Mouse (Mus musculus): ENCODE results near the gene Pth1r.
"Not testable (repeated sequence)": the region's sequence is repeated elsewhere in the genome, so short reads cannot be mapped to it uniquely, and the experiment has no call there.

Pth1r gene

GRCm38 (mm10) chr9:110687061-110687460 is 59.9 kb downstream of the Pth1r start:
- DNase-seq (ENCODE audit: low read depth, low spot score) = no peak
- H3K36me3 ChIP-seq (ENCODE audit: control insufficient read depth, insufficient read depth, low read length, poor library complexity, severe bottlenecking) = no peaks in the 10 kb centered on the region
- no peaks in the 10 kb centered on the region for H3K27me3 ChIP-seq (ENCODE audit: control insufficient read depth, insufficient read depth, low read length, poor library complexity, severe bottlenecking)

- DNase-seq (ENCODE audit: low read depth, low spot score) = no peak
- Histone ChIP-seq H3K36me3 (ENCODE audit: control insufficient read depth, insufficient read depth, low read length, poor library complexity, severe bottlenecking) (no peaks in the 10 kb centered on the region), H3K27me3 (ENCODE audit: control insufficient read depth, insufficient read depth, low read length, poor library complexity, severe bottlenecking) (no peaks in the 10 kb centered on the region)
Measured at GRCm38 (mm10) chr9:110686472-110686871, 60.5 kb downstream of the Pth1r start.

GRCm38 (mm10) chr9:110685591-110685990 is 61.4 kb downstream of the Pth1r start:
- Histone ChIP-seq H3K36me3 (ENCODE audit: control insufficient read depth, insufficient read depth, low read length, poor library complexity, severe bottlenecking) (no peaks in the 10 kb centered on the region), H3K27me3 (ENCODE audit: control insufficient read depth, insufficient read depth, low read length, poor library complexity, severe bottlenecking) (no peaks in the 10 kb centered on the region)
- no peak for DNase-seq (ENCODE audit: low read depth, low spot score)

GRCm38 (mm10) chr9:110685187-110685586 is 61.8 kb downstream of the Pth1r start:
- no peaks in the 10 kb centered on the region for H3K36me3 ChIP-seq (ENCODE audit: control insufficient read depth, insufficient read depth, low read length, poor library complexity, severe bottlenecking)
- DNase-seq (ENCODE audit: low read depth, low spot score) = no peak

GRCm38 (mm10) chr9:110684100-110684831 is 62.7 kb downstream of the Pth1r start:
- Histone ChIP-seq H3K27me3 (ENCODE audit: control insufficient read depth, insufficient read depth, low read length, poor library complexity, severe bottlenecking) (no peaks in the 10 kb centered on the region), H3K36me3 (ENCODE audit: control insufficient read depth, insufficient read depth, low read length, poor library complexity, severe bottlenecking) (no peaks in the 10 kb centered on the region)
- DNase-seq (ENCODE audit: low read depth, low spot score) = no peak

More at GRCm38 (mm10) chr9:110685187-110685586, 61.8 kb downstream of the Pth1r start:
- H3K27me3 ChIP-seq (ENCODE audit: control insufficient read depth, insufficient read depth, low read length, poor library complexity, severe bottlenecking) = no peaks in the 10 kb centered on the region

- Histone ChIP-seq H3K36me3 (ENCODE audit: control insufficient read depth, insufficient read depth, low read length, poor library complexity, severe bottlenecking) (no peaks in the 10 kb centered on the region), H3K27me3 (ENCODE audit: control insufficient read depth, insufficient read depth, low read length, poor library complexity, severe bottlenecking) (no peaks in the 10 kb centered on the region)
- no peak for DNase-seq (ENCODE audit: low read depth, low spot score)
Measured at GRCm38 (mm10) chr9:110683574-110684099, 63.3 kb downstream of the Pth1r start.

GRCm38 (mm10) chr9:110682697-110683096 is 64.2 kb downstream of the Pth1r start:
- not testable (repeated sequence) for DNase-seq (ENCODE audit: low read depth, low spot score); H3K27me3 ChIP-seq (ENCODE audit: control insufficient read depth, insufficient read depth, low read length, poor library complexity, severe bottlenecking); H3K36me3 ChIP-seq (ENCODE audit: control insufficient read depth, insufficient read depth, low read length, poor library complexity, severe bottlenecking)

GRCm38 (mm10) chr9:110682255-110682654 is 64.7 kb downstream of the Pth1r start:
- Histone ChIP-seq H3K36me3 (ENCODE audit: control insufficient read depth, insufficient read depth, low read length, poor library complexity, severe bottlenecking) (no peaks in the 10 kb centered on the region), H3K27me3 (ENCODE audit: control insufficient read depth, insufficient read depth, low read length, poor library complexity, severe bottlenecking) (no peaks in the 10 kb centered on the region)
- no peak for DNase-seq (ENCODE audit: low read depth, low spot score)

- DNase-seq (ENCODE audit: low read depth, low spot score) = no peak
- Histone ChIP-seq H3K36me3 (ENCODE audit: control insufficient read depth, insufficient read depth, low read length, poor library complexity, severe bottlenecking) (no peaks in the 10 kb centered on the region), H3K27me3 (ENCODE audit: control insufficient read depth, insufficient read depth, low read length, poor library complexity, severe bottlenecking) (no peaks in the 10 kb centered on the region)
Measured at GRCm38 (mm10) chr9:110681817-110682216, 65.1 kb downstream of the Pth1r start.

- Histone ChIP-seq H3K27me3 (ENCODE audit: control insufficient read depth, insufficient read depth, low read length, poor library complexity, severe bottlenecking) (no peaks in the 10 kb centered on the region), H3K36me3 (ENCODE audit: control insufficient read depth, insufficient read depth, low read length, poor library complexity, severe bottlenecking) (no peaks in the 10 kb centered on the region)
- peak; percentile 40 for DNase-seq (ENCODE audit: low read depth, low spot score)
Measured at GRCm38 (mm10) chr9:110680736-110681507, 66.0 kb downstream of the Pth1r start.

- Histone ChIP-seq H3K27me3 (ENCODE audit: control insufficient read depth, insufficient read depth, low read length, poor library complexity, severe bottlenecking) (no peaks in the 10 kb centered on the region), H3K36me3 (ENCODE audit: control insufficient read depth, insufficient read depth, low read length, poor library complexity, severe bottlenecking) (no peaks in the 10 kb centered on the region)
- DNase-seq (ENCODE audit: low read depth, low spot score) = no peak
Measured at GRCm38 (mm10) chr9:110678886-110679285, 68.1 kb downstream of the Pth1r start.

- no peaks in the 10 kb centered on the region for H3K36me3 ChIP-seq (ENCODE audit: control insufficient read depth, insufficient read depth, low read length, poor library complexity, severe bottlenecking)
- peak; percentile 54 for DNase-seq (ENCODE audit: low read depth, low spot score)
- no peaks in the 10 kb centered on the region for H3K27me3 ChIP-seq (ENCODE audit: control insufficient read depth, insufficient read depth, low read length, poor library complexity, severe bottlenecking)
Measured at GRCm38 (mm10) chr9:110676492-110676911, 70.4 kb downstream of the Pth1r start.

GRCm38 (mm10) chr9:110673107-110673752 is 73.7 kb downstream of the Pth1r start:
- Histone ChIP-seq H3K27me3 (ENCODE audit: control insufficient read depth, insufficient read depth, low read length, poor library complexity, severe bottlenecking) (no peaks in the 10 kb centered on the region), H3K36me3 (ENCODE audit: control insufficient read depth, insufficient read depth, low read length, poor library complexity, severe bottlenecking) (no peaks in the 10 kb centered on the region; the same call in 1 of the 2 replicates)
- no peak for DNase-seq (ENCODE audit: low read depth, low spot score)

GRCm38 (mm10) chr9:110672462-110673106 is 74.4 kb downstream of the Pth1r start:
- Histone ChIP-seq H3K27me3 (ENCODE audit: control insufficient read depth, insufficient read depth, low read length, poor library complexity, severe bottlenecking) (no peaks in the 10 kb centered on the region), H3K36me3 (ENCODE audit: control insufficient read depth, insufficient read depth, low read length, poor library complexity, severe bottlenecking) (no peaks in the 10 kb centered on the region; the same call in 1 of the 2 replicates)
- DNase-seq (ENCODE audit: low read depth, low spot score) = peak; percentile 60

Data from splenic B cell, adult 2 months (primary cell).